ENCODE assay signal across 20 mouse cellular contexts in the genomic region with DNA sequence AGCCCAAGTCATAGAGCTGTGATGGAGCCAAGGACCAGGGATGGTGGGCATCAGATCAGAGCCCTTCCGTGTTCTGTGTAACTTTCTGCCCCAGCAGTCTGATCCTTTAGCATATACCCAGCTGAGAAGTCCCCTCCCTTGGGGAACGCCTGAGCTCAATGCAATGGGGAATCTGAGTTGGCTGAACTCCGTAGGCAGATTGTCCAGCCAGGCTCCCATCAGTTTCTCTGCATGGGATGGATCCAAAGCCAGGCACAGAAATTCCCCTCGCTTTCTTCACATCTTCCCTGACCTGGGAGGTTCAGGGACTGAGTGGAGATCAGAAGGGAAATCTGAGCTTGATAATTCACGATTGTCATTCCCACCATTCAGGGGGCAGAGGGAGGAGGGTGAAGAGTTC. TPM values are rescaled to one million over a fixed set of nuclear protein-coding genes. Genes with fewer than 3 reads are reported as not detected.
"Had no signal": no experiment of that assay in that cellular context is flagged by ENCODE, and none has a peak within 500 bp of the region (broad histone marks: within the 10 kb centered on the region; RNA-seq: fewer than 3 reads in every experiment).

No protein-coding gene starts in this region.

- H3K36me3 ChIP-seq: liver, embryonic 15.5 days; lung, embryonic 15.5 days; midbrain, embryonic 13.5 days; neural tube, embryonic 12.5 days; stomach, embryonic 15.5 days had no signal

- H3K4me3 ChIP-seq: liver, embryonic 15.5 days; lung, embryonic 15.5 days; megakaryocyte, embryonic 14.5 days; midbrain, embryonic 13.5 days; neural tube, embryonic 12.5 days; stomach, embryonic 15.5 days had no signal

- H3K27ac ChIP-seq: liver, embryonic 15.5 days; lung, embryonic 15.5 days; macrophage; midbrain, embryonic 13.5 days; neural tube, embryonic 12.5 days; stomach, embryonic 15.5 days; stomach, postnatal 0 days had no signal

- ATAC-seq: liver, postnatal 0 days; lung, postnatal 0 days; midbrain, embryonic 13.5 days; midbrain, embryonic 16.5 days had no signal

- H3K9me3 ChIP-seq: liver, embryonic 15.5 days; lung, embryonic 15.5 days; midbrain, embryonic 13.5 days; neural tube, embryonic 12.5 days; stomach, embryonic 15.5 days had no signal

- H3K4me2 ChIP-seq: liver, embryonic 15.5 days; lung, embryonic 15.5 days; midbrain, embryonic 13.5 days; neural tube, embryonic 12.5 days; stomach, embryonic 15.5 days had no signal

- H3K4me1 ChIP-seq: liver, embryonic 15.5 days; lung, embryonic 15.5 days; megakaryocyte, embryonic 14.5 days; midbrain, embryonic 13.5 days; stomach, embryonic 15.5 days had no signal

- H3K27me3 ChIP-seq: liver, embryonic 15.5 days; lung, embryonic 15.5 days; midbrain, embryonic 13.5 days; neural tube, embryonic 12.5 days; stomach, embryonic 15.5 days had no signal

- DNase-seq: liver, postnatal 0 days; lung, adult 2 months; lung, postnatal 14 days; lung, postnatal 36 days; thymus, adult 2 months; thymus, postnatal 25 days; thymus, postnatal 4 days had no signal

- H3K9ac ChIP-seq: liver, embryonic 15.5 days; liver, postnatal 0 days; lung, embryonic 15.5 days; midbrain, embryonic 13.5 days; neural tube, embryonic 12.5 days; stomach, embryonic 15.5 days had no signal

RNA-seq across cellular contexts. Expression of a gene that starts 19.1 kb away (rescaled TPM):
- polyA plus RNA-seq: lung, postnatal 0 days; macrophage; neural tube, embryonic 12.5 days; neural tube, embryonic 14.5 days; spleen, adult 2 months; stomach, embryonic 15.5 days; stomach, postnatal 0 days; urinary bladder, adult 2 months had no signal

RNA-seq across cellular contexts. Expression of a gene that starts 33.7 kb away (rescaled TPM):
- polyA plus RNA-seq: liver, embryonic 15.5 days; liver, postnatal 0 days; macrophage had no signal
